Mouse (Mus musculus): ENCODE measurements around the gene Mtf2.
"Not testable (repeated sequence)": the region's sequence is repeated elsewhere in the genome, so short reads cannot be mapped to it uniquely, and the experiment has no call there.

Mtf2 gene

DNA sequence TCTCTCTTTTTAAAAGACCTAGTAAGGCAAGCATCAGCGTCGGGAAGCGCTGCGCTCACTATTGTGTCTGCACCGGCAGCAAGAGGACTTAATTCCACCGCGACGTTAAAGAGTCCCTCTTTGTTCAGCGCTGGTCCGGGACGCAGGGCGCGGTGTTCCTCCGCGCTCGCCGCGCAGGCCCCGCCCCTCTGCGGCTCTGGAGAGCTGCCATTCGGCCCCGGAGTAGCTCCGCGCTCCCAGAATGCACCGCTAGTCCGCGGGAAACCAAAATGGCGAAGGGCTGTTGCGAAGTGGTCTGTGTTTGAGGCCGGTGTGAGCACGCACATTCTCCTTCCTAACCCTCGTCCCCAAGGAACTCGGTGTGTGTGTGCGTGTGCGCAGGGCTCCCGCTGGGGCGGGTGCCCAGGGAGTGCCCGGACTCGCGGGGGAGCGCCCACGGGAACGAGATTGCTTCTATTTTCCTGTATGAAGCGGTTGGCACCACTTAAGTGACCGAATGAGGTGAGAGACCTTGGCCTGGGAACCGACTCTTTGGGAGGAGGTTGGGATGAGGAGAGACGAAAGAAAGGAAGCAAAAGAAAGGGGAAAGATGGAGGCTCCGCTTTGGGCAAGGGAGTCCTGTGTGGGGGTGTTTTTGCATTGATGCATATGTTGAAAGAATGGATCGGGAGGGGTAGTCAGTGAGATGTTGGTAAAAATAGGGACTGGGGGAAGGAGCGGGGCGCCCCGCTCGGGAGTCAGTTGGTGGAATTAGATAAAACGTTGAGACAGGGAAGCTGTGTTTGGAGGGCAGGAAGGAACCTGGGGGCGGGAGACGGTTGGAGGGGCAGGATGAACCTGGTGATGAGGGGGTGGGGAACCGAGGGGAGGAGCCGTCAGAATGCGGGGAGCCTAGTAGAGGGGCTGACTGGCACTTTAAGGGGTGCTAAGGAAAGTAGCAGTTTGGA lies at the start of gene Mtf2:
TSS of gene Mtf2 (plus strand) at position 210 of the 947 bp plus-strand sequence.
- DNase-seq (ENCODE audit: extremely low spot score) = peak; percentile 94

DNA sequence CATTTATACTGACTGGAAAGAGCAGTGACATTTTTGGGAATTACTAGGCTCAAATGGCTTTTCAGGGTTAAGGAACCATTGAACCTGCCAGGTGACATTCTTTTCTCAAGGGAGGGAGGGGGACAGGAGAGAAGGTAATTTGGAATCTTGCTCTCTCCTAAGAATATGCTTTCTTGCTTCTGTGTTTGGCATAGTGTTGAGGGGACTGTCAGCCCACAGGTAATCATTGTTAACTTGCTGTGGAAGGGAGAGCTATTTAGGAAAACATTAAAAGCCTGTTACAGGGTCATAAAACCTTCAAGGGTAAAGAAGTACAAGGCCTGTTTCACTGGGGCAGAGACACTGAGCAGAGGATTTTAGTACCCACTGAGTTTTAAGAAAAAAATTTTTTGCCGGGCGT lies 48.2 kb upstream of the Mtf2 start:
- no peak for DNase-seq (ENCODE audit: extremely low spot score)

- DNase-seq (ENCODE audit: extremely low spot score) = no peak
These were observed 46.1 kb upstream of the Mtf2 start for GRCm38 (mm10) chr5:108019367-108019766.

DNA sequence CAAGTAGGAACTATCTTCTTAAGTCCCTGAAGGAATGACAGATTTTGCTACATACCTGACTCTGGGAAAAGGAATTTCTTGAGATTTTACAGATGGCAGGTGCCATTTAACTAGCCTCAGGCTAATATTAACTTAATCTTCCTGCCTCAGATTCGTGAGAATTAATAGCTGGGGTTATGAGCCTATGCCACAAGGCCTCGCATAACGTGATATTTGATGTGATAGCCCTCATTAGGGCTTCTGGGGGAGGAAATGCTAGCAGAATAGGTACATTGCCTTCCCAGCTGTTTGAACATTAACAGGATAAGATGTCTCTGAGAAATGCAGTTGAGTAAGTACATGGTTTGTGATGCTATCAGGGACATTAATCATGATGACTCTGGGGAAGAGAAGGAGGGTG lies 44.1 kb upstream of the Mtf2 start:
- no peak for DNase-seq (ENCODE audit: extremely low spot score)

DNA sequence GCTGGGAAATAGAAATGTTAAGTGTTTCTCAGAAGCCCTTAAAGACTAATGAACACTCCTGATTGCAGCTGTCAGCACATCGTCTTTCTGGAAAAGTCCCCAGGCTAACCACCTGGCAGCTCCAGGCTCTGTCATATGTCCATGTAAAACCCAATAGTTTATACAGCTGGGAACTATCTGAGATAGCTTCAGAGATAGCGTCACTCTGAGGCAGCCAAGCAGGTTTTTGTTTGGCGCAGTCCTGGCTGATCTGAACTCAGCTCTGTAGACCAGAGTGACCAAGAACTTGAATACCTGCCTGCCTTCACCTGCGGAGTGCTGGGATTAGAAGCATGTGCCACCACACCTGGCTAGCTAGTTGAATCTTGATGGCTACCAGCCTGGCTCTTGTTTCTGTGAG lies 37.2 kb upstream of the Mtf2 start:
- DNase-seq (ENCODE audit: extremely low spot score) = no peak

GRCm38 (mm10) chr5:108028797-108029536 lies 36.5 kb upstream of the Mtf2 start:
- not testable (repeated sequence) for DNase-seq (ENCODE audit: extremely low spot score)

DNA sequence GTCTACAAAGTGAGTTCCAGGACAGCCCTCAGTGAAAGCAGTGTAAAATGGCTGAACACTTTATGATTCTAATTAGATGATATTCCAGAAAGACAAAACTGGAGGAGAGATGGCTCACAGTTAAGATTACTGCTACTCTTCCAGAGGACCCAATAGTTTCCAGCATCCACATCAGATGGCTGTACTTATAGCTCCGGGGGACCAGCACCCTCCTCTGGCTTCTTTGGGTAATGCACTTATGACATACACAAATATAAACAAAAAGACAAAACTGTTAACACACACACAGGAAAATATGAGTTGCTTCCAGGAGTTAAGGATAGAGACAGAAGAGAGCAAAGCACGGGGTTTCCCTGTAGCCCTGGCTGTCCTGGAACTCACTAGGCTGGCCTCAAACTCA lies 35.5 kb upstream of the Mtf2 start:
- DNase-seq (ENCODE audit: extremely low spot score) = no peak

DNA sequence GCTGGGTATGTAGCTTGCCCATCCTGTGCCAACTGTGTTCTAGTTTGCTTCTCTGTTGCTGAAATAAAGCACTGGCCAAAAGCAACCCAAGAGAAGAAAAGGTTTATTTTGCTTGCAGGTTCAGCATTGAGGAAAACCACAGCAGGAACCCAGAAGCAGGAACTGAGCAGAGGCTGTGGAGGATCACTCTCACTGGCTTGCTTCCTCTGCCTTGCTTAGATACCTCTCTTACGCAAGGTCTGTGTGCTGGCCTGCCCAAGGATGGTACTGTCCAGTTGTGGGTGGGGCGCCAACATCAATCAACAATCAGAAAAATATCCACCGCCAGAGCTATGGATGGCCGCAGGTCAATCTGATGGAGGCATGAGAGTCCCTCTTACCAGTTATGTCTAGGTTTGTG lies 34.2 kb upstream of the Mtf2 start:
- no peak for DNase-seq (ENCODE audit: extremely low spot score)

DNA sequence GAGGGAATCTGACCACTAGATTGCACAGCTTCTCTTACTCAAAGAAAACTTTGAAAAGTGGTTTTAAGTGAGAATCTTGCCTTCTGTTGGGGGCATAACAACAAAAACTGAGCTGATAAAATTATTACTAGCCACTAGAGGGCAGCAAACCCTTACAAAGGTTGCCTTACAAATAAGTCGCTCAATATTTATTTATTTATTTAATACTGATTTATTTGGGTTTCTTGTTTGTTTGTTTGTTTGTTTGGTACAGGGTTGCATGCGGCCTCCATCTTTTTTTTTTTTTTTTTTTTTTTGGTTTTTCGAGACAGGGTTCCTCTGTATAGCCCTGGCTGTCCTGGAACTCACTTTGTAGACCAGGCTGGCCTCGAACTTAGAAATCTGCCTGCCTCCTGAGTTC lies 31.3 kb upstream of the Mtf2 start:
- DNase-seq (ENCODE audit: extremely low spot score) = peak; percentile 21

- DNase-seq (ENCODE audit: extremely low spot score) = no peak
These were observed 30.0 kb upstream of the Mtf2 start for GRCm38 (mm10) chr5:108035523-108035922.

GRCm38 (mm10) chr5:108042061-108042460 lies 23.4 kb upstream of the Mtf2 start:
- DNase-seq (ENCODE audit: extremely low spot score) = no peak

DNA sequence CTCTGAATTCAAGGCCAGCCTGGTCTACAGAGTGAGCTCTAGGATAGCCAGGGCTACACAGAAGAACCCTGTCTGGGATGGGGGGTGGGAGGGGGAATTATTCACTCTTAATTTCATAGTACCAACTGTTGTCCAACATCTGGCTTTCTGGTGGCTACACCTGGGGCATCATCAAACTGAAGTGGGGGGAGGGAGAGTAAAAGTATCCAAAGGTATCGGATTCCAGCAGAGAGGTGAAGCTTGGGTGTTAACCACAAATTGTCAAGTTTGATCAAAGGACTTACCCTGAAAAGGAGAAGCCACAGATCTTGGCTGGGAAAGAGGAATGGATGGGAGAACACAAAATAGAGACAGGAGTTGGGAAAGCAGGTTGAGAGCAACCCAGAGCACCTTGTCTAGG lies 21.6 kb upstream of the Mtf2 start:
- no peak for DNase-seq (ENCODE audit: extremely low spot score)

DNA sequence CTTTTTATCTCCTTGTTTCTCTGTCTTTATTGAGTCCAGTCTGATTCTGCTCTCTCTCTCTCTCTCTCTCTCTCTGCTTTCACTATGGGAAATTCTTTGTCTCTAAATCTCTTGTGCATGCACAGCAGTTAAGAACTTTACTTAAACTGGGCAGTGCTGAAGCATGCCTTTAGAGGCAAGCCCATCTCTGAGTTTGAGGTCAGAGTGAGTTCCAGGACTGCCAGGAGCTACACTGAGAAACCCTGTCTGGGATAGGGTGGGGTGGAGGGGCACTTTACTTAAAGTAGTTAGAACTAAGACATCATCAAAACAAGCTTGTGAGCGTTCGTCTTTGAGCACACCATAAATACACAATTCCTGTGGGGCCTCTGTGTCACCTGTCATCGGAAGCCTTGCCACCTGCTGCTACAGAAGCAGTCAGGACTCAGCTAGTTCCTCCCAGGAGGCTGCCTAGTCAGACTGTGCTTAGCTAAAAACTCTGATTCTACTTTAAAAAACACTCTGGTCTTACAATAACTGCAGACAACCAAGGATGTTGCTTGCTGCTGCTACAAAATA lies 15.7 kb upstream of the Mtf2 start:
- DNase-seq (ENCODE audit: extremely low spot score) = no peak

GRCm38 (mm10) chr5:108051026-108051425 lies 14.4 kb upstream of the Mtf2 start:
- DNase-seq (ENCODE audit: extremely low spot score) = no peak

DNA sequence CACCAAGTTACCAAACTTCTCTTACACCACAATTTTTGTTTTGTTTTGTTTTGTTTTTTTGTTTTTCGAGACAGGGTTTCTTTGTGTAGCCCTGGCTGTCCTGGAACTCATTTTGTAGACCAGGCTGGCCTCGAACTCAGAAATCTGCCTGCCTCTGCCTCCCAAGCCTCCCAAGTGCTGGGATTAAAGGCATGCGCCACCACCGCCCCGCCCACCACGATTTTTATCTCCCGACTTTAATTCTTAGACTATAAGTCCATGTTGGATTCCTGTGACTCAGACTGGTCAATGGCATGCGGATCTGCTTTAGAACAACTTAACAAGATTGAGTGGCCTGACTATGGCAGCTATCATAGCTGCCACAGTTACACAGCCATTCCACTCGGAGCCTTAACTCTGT lies 13.7 kb upstream of the Mtf2 start:
- not testable (repeated sequence) for DNase-seq (ENCODE audit: extremely low spot score)

DNA sequence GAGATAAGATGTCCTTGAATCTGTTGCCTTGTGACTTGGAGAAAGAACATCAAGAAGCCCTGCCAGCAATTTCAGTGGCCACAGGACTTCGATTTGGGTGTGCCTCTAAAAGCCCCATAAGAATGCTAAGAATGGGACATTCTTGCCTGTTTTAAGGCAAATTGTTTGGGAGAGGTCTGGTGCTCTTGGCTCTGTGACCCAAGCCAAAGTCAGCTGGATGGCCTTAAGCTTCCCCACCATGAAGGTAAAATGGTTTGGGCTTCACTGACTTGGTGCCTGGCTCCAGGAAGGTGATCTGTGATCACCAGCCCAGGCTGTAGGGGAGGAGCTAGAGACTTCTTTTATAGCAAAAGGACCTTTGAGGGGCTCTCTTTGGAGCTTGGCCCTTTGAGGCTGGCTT lies 13.3 kb upstream of the Mtf2 start:
- no peak for DNase-seq (ENCODE audit: extremely low spot score)

GRCm38 (mm10) chr5:108053566-108053965 lies 11.9 kb upstream of the Mtf2 start:
- no peak for DNase-seq (ENCODE audit: extremely low spot score)

GRCm38 (mm10) chr5:108060413-108060812 lies 5.1 kb upstream of the Mtf2 start:
- no peak for DNase-seq (ENCODE audit: extremely low spot score)

DNA sequence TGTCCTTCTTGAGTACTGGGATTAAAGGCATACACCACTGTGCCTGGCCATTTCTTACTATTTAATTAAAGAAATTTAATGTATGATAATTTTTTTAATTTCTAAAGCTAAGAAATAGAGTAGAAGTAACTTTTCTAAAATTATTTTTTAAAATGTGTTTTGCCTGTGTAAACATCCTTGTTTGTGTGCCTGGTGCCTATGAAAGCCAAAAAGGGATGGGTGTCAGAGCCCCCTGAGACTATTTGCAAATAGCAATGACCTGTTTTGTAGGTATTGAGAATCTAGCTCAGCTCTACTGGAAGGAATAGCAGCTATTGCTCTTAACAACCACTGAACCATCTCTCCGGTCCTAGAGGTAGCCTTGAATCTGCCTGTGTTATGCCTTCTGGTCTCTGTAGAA lies 6.8 kb downstream of the Mtf2 start:
- DNase-seq (ENCODE audit: extremely low spot score) = no peak

- DNase-seq (ENCODE audit: extremely low spot score) = no peak
These were observed 10.8 kb downstream of the Mtf2 start for GRCm38 (mm10) chr5:108076241-108076640.

DNA sequence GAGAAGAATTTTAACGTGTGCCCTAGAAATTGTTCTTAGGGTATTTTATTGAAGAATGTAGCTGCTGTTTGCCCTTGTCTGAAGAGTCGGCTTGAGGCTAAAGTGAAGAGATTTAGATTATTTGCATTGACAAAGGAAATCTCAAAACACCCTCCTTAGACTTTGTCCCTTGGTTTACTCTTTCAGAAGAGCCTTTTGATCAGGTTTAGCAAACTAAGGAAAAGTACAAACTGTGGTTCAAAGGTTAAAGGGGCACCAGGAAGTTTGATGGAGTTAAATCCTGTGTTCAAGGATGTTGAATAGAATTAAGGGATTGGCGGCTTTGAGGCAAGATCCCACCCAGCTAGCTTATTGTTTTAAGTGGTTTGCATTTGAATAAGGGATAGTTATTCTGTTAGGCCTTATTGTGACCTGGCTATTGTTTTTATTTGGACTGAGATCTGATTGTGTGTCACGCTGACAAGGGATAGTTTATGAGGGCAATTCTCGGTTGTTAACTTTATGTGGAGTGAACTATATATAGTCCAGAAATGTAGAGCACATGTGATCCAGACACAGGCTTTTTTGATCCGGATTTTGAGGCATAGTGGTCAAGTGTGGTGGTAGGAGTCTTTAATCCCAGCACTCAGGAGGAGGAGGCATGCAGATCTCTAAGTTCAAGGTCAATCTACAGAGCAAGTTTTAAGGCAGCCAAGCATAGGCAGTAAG lies 11.5 kb downstream of the Mtf2 start:
- no peak for DNase-seq (ENCODE audit: extremely low spot score)

DNA sequence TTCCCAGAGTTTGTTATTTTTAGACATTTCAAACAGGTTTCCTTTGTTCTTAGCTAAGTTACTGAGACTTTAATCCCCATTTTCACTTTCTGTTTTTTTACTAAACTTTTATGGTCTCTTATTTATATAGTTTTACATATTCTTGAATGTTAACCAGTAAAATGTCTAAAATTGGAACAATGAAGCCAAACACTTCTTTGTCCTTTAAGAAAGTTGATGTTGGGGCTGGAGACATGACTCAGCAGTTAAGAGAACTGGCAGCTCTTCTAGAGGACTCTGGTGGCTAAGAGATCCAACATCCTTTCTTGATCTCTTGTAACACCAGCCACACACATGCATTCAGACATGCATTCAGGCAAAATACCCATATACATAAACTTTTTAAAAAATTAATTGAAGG lies 14.1 kb downstream of the Mtf2 start:
- DNase-seq (ENCODE audit: extremely low spot score) = no peak
